Mouse (Mus musculus) thymus, adult 2 months (tissue): ENCODE results near the gene Lmx1a.

Source experiments
- CTCF ChIP-seq: fragments of 200-500 bp; IDR thresholded peaks from 2 replicates; pipeline ENCODE4 v1.5.1; 2012; ENCODE audit warnings: mild to moderate bottlenecking, control low read depth, low read length, moderate library complexity, borderline replicate concordance; ENCODE audit not compliant: control insufficient read depth, poor library complexity, insufficient read depth; ENCODE audit errors: extremely low read depth
- POLR2A ChIP-seq: fragments of 200-500 bp; IDR thresholded peaks from 2 replicates; pipeline ENCODE4 v1.6.1; 2012; ENCODE audit warnings: mild to moderate bottlenecking, low read length, control low read depth, moderate library complexity; ENCODE audit not compliant: control insufficient read depth, poor library complexity, insufficient read depth; ENCODE audit errors: extremely low read depth

DNA sequence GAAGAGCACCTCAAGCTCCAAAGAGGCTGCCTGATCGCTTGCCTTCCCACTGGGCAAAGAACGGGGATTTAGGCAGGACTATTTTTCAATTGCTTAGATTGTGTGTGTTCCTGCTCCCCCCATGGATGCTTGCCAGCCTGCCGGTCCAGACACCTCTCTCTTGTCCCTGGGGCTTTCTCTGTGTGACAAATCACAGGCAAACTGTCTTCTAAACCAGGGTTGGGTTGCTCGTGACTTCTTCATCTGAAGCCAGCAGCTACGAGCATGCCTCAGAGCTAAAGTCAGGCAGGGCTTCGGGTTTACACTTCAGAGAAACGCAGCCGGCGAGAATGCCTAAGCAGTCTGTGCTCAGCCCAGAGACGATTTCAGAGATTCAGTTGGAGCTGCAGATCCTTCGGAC lies 189.3 kb downstream of the Lmx1a start:
- TF ChIP-seq CTCF: no peak
- no peak for TF ChIP-seq POLR2A
